Mouse (Mus musculus) neural tube, embryonic 11.5 days (tissue): Measurements from ENCODE around the gene Rfc4. TPM values are rescaled to one million over a fixed set of nuclear protein-coding genes. Genes with fewer than 3 reads are reported as not detected.

Experiments
- ATAC-seq: fragments of 200-750 bp; cut with Nextera tagmentation; 2 replicates; pipeline ENCODE4 v1.8.0; 2017; ENCODE audit warnings: moderate number of reproducible peaks, mild to moderate bottlenecking, moderate TSS enrichment, moderate library complexity; ENCODE audit not compliant: insufficient read depth, low FRiP score, low TSS enrichment
- DNase-seq: peaks from one replicate; pipeline ENCODE4 v3.0.0-alpha.2; 2015; ENCODE audit warnings: low spot score
- H3K27ac ChIP-seq: fragments of 300-500 bp; sonication (generic); 2 replicates; pipeline ENCODE4 v1.5.1; 2014; ENCODE audit warnings: low read depth, mild to moderate bottlenecking, low read length
- H3K27me3 ChIP-seq: fragments of 300-500 bp; sonication (generic); 2 replicates; pipeline ENCODE4 v1.6.1; 2014; ENCODE audit warnings: mild to moderate bottlenecking, low read length, mixed read lengths; ENCODE audit not compliant: control insufficient read depth, insufficient read depth
- H3K36me3 ChIP-seq: fragments of 300-500 bp; sonication (generic); 2 replicates; pipeline ENCODE4 v1.6.1; 2014; ENCODE audit warnings: mild to moderate bottlenecking, low read length, moderate library complexity, mixed read lengths; ENCODE audit not compliant: control insufficient read depth, insufficient read depth
- H3K4me1 ChIP-seq: fragments of 300-500 bp; sonication (generic); 2 replicates; pipeline ENCODE4 v1.6.1; 2014; ENCODE audit warnings: low read length, mixed read lengths; ENCODE audit not compliant: control insufficient read depth, insufficient read depth
- H3K4me2 ChIP-seq: fragments of 300-500 bp; sonication (generic); 2 replicates; pipeline ENCODE4 v1.6.1; 2014; ENCODE audit warnings: low read depth, mild to moderate bottlenecking, moderate library complexity
- H3K4me3 ChIP-seq: fragments of 300-500 bp; sonication (generic); 2 replicates; pipeline ENCODE4 v1.5.1; 2014; ENCODE audit warnings: low read depth, low read length
- H3K9ac ChIP-seq: fragments of 300-500 bp; sonication (generic); 2 replicates; pipeline ENCODE4 v1.6.1; 2014; ENCODE audit warnings: mild to moderate bottlenecking, low read length
- H3K9me3 ChIP-seq: fragments of 300-500 bp; sonication (generic); 2 replicates; pipeline ENCODE4 v1.6.1; 2016; ENCODE audit warnings: low read length; ENCODE audit not compliant: control insufficient read depth
- WGBS: fragments of 180-500 bp; shearing (Covaris S2); extraction: QIAGEN DNeasy Blood & Tissue Kit; methylation state at CpG from one replicate; pipeline ENCODE4 v1.1.7; 2014; 5-methylcytosine and 5-hydroxymethylcytosine counted together
- polyA plus RNA-seq: library from polyadenylated mRNA; unstranded; fragments of >200 nt; fragmentation: Nextera tagmentation; extraction: Ambion mirVana; gene quantifications from 2 replicates; pipeline ENCODE4 v1.2.1, GENCODE M21; 2014

The Rfc4 gene
- polyA plus RNA-seq, 1 experiment from 2014 or later, result 150 TPM

DNA sequence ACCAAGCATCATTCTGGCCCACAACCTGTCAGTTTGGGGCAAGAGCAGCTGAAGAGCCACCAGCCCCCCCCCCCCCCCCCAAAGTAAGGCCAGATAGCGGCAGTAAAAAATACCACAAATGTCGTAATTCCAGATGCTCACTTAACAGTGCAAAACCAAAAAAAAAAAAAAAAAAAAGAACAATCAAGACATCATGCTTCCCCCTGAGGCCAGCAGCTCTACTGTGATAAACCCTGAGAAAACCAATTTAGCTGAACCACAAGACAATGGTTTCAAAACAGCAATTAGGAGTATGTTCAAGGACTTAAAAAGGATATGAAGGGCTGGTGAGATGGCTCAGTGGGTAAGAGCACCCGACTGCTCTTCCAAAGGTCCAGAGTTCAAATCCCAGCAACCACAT, 34.6 kb upstream of the Rfc4 start:
- no peaks in the 10 kb centered on the region for H3K27me3 ChIP-seq
- ATAC-seq (no peak), DNase-seq (no peak)
- no peaks in the 10 kb centered on the region for H3K9me3 ChIP-seq
- no peaks in the 10 kb centered on the region for H3K36me3 ChIP-seq
- no peak overlapping the region for H3K9ac ChIP-seq
- no peak overlapping the region for H3K4me3 ChIP-seq
- no peak overlapping the region for H3K27ac ChIP-seq
- no peaks in the 10 kb centered on the region for H3K4me1 ChIP-seq
- WGBS, result 78% methylated on average over 3 of the region's 3 CpGs
- H3K4me2 ChIP-seq, result no peak overlapping the region

DNA sequence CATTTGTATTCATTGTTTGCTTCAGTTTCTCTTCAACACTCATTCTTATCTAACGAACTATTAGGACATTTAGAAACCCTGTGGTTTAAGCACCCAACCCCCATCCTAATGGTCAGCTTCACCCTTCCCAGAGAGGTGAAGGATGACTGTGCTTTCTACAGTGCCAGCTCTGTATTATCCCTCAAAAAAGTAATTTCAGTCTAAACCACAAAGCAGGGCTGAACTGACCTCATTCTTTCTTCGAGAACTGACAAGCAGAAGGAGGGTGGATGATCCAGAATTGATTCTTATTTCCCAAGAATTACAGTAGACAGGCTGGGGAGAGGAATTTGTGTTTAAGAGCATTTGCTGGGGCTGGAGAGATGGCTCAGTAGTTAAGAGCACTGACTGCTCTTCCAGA, 32.2 kb upstream of the Rfc4 start:
- no peaks in the 10 kb centered on the region for H3K9me3 ChIP-seq
- WGBS, result 72% methylated on average over 2 of the region's 2 CpGs
- H3K9ac ChIP-seq, result no peak overlapping the region
- ATAC-seq (no peak), DNase-seq (no peak)
- no peaks in the 10 kb centered on the region for H3K4me1 ChIP-seq
- no peak overlapping the region for H3K4me3 ChIP-seq
- no peak overlapping the region for H3K27ac ChIP-seq
- no peaks in the 10 kb centered on the region for H3K27me3 ChIP-seq
- H3K36me3 ChIP-seq, result no peaks in the 10 kb centered on the region
- no peak overlapping the region for H3K4me2 ChIP-seq

DNA sequence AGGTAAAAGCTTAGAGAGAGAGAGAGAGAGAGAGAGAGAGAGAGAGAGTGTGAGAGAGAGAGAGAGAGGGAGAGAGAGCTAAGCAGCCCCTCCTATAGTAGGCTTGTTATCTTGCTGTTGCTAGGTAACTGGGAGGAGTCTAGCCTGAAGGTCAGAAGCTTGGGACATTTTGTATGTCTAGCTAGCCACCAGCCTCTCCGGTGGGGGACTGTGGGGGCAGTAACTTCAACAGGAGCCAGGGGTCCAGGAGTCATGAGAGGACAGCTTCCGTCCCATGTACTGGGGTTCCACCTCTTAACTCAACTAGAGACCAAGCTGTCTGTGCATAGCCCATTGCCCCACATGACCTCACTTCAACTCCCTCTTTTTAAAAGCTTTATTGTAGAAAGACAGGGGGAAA, 31.4 kb upstream of the Rfc4 start:
- H3K36me3 ChIP-seq, result no peaks in the 10 kb centered on the region
- no peaks in the 10 kb centered on the region for H3K27me3 ChIP-seq
- no peak overlapping the region for H3K4me2 ChIP-seq
- H3K9me3 ChIP-seq, result no peaks in the 10 kb centered on the region
- ATAC-seq, result no peak
- H3K27ac ChIP-seq, result no peak overlapping the region
- DNase-seq, result no peak
- no peak overlapping the region for H3K9ac ChIP-seq
- H3K4me1 ChIP-seq, result no peaks in the 10 kb centered on the region
- 81% methylated on average over 2 of the region's 2 CpGs for WGBS
- no peak overlapping the region for H3K4me3 ChIP-seq

DNA sequence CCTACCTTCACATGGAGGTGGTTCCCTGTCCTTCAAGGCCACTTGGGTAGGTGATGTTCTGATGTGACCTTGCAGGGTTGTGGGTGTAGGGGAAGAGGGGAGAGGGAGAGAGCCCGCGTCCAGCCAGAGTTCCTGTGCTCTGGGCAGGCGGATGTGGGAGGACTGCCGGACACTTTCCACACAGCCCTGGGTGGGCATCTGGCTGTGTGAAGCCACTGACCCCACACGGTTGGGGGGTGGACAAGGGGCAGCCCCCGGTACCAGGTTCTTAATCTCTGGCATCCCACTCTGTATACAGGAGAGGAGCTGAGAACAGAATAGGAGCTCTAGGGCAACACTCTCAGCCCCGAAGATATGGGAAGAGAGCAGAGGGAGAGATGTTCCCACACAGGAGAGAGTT, 30.8 kb upstream of the Rfc4 start:
- Histone ChIP-seq H3K27me3 (no peaks in the 10 kb centered on the region), H3K9ac (no peak overlapping the region), H3K4me3 (no peak overlapping the region), H3K4me2 (no peak overlapping the region), H3K27ac (no peak overlapping the region), H3K9me3 (no peaks in the 10 kb centered on the region), H3K36me3 (no peaks in the 10 kb centered on the region), H3K4me1 (no peaks in the 10 kb centered on the region)
- no peak for ATAC-seq
- DNase-seq, result no peak
- WGBS, result 88% methylated on average over 7 of the region's 7 CpGs

DNA sequence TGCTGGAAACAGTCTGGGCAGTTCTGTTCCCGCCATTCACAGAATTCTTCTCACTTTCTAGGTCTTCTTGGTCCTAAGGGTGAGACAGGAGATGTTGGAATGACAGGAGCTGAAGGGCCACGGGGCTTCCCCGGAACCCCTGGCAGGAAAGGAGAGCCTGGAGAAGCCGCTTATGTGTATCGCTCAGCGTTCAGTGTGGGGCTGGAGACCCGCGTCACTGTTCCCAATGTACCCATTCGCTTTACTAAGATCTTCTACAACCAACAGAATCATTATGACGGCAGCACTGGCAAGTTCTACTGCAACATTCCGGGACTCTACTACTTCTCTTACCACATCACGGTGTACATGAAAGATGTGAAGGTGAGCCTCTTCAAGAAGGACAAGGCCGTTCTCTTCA, 29.5 kb upstream of the Rfc4 start:
- no peak for ATAC-seq
- Histone ChIP-seq H3K27me3 (no peaks in the 10 kb centered on the region), H3K4me1 (no peaks in the 10 kb centered on the region), H3K36me3 (no peaks in the 10 kb centered on the region), H3K9ac (no peak overlapping the region), H3K27ac (no peak overlapping the region), H3K4me3 (no peak overlapping the region), H3K9me3 (no peaks in the 10 kb centered on the region), H3K4me2 (no peak overlapping the region)
- DNase-seq, result no peak
- WGBS, result 94% methylated on average over 13 of the region's 13 CpGs

DNA sequence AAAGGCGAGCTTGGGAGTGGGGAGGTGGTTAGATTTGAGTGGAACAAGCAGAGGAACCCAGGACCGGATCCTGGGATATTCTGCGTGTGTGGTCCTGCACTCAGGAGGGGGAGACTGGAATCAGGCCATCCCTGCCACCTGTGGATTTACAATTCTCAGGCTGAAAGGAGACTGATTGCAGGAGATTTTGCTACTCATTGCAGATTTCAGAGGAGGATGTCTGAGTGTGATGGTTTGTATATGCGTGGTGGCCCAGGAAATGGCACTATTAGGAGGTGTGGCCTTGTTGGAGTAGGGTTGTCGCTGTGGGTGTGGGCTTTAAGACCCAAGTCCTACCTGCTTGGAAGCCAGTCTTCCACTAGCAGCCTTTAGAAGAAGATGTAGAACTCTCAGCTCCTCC, 26.7 kb upstream of the Rfc4 start:
- no peaks in the 10 kb centered on the region for H3K27me3 ChIP-seq
- H3K4me2 ChIP-seq, result no peak overlapping the region
- DNase-seq, result no peak
- H3K27ac ChIP-seq, result no peak overlapping the region
- no peak overlapping the region for H3K9ac ChIP-seq
- H3K4me3 ChIP-seq, result no peak overlapping the region
- H3K36me3 ChIP-seq, result no peaks in the 10 kb centered on the region
- no peak for ATAC-seq
- 73% methylated on average over 5 of the region's 5 CpGs for WGBS
- H3K9me3 ChIP-seq, result no peaks in the 10 kb centered on the region
- no peaks in the 10 kb centered on the region for H3K4me1 ChIP-seq

DNA sequence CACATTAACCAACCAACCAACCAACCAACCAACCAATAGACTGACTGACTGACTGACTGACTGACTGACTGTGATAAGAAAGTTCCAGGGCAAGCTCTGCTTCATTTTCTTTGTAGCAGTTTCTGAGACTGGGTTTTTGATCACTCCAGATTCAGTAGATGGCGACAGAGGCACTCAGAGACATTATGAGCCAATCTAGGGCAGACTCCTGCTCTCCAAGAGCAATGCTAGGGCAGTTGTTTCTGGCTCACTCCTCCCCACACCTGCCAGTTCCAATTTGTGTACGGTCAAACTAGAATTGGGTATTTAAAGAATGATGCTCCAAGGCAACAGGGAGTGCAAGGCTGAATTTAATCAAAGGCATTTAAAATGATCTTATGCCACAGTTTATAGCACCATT, 23.9 kb upstream of the Rfc4 start:
- no peak overlapping the region for H3K9ac ChIP-seq
- no peaks in the 10 kb centered on the region for H3K27me3 ChIP-seq
- H3K27ac ChIP-seq, result no peak overlapping the region
- H3K9me3 ChIP-seq, result no peaks in the 10 kb centered on the region
- WGBS, result 31% methylated on average over 2 of the region's 2 CpGs
- H3K36me3 ChIP-seq, result no peaks in the 10 kb centered on the region
- no peak overlapping the region for H3K4me3 ChIP-seq
- DNase-seq (no peak), ATAC-seq (no peak)
- no peaks in the 10 kb centered on the region for H3K4me1 ChIP-seq
- no peak overlapping the region for H3K4me2 ChIP-seq

DNA sequence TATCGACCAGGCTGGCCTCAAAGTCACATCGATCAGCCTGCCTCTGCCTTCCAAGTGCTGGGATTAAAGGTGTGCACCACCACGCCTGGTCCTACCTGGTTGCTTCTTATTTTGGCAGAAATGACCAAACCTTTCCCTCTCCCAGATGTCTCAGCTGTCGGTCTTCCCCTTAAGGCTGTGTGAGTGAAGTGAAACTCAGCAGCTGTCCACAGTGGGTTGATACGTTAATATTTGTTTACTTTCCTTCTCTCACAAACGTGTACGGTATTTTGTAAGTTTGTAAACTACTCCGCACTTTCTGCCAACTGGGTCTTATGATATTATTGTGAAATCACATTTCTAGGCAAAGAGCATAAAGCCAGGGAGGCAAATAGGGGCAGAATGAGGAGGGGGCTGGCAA, 21.9 kb upstream of the Rfc4 start:
- DNase-seq (no peak), ATAC-seq (no peak)
- WGBS, result 86% methylated on average over 8 of the region's 8 CpGs
- H3K27me3 ChIP-seq, result no peaks in the 10 kb centered on the region
- no peak overlapping the region for H3K4me2 ChIP-seq
- no peak overlapping the region for H3K27ac ChIP-seq
- H3K9ac ChIP-seq, result no peak overlapping the region
- H3K9me3 ChIP-seq, result no peaks in the 10 kb centered on the region
- H3K4me1 ChIP-seq, result no peaks in the 10 kb centered on the region
- no peak overlapping the region for H3K4me3 ChIP-seq
- no peaks in the 10 kb centered on the region for H3K36me3 ChIP-seq

DNA sequence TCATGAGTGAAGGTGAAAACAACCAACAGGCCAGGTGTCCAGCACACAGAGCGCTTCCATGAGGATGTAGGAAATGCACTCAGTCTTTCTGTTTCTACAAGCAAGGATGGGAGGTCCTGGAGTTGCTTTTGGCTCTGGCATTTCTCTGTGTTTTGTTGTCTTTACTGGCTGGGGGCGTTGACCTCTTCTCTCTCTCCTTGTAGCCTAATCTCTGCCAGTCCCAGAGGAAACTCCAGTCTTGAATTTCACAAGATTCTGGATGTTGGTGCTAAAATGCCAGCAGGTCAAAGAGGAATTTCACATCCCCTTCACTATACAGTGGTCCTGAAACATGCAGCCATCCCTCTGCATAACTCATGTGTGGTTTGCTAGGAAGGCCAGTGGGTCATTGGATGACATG, 21.4 kb upstream of the Rfc4 start:
- no peak overlapping the region for H3K4me3 ChIP-seq
- ATAC-seq (no peak), DNase-seq (no peak)
- no peaks in the 10 kb centered on the region for H3K9me3 ChIP-seq
- H3K27me3 ChIP-seq, result no peaks in the 10 kb centered on the region
- H3K4me1 ChIP-seq, result no peaks in the 10 kb centered on the region
- H3K4me2 ChIP-seq, result no peak overlapping the region
- no peaks in the 10 kb centered on the region for H3K36me3 ChIP-seq
- WGBS, result 69% methylated on average over 2 of the region's 2 CpGs
- no peak overlapping the region for H3K27ac ChIP-seq
- no peak overlapping the region for H3K9ac ChIP-seq
